Mouse (Mus musculus) CH12.LX (cell line): Measurements from ENCODE around the gene Il12rb1. TPM values are rescaled to one million over a fixed set of nuclear protein-coding genes. Genes with fewer than 3 reads are reported as not detected.

ENCODE experiments used
- DNase-seq: peaks from one replicate; pipeline ENCODE4 v3.0.0-alpha.2; 2013; ENCODE audit errors: extremely low read depth
- H3K27ac ChIP-seq: 2 replicates; pipeline ENCODE4 v1.5.1; 2012; ENCODE audit warnings: low read depth, mild to moderate bottlenecking, control low read depth, moderate library complexity; ENCODE audit not compliant: insufficient read depth
- H3K27me3 ChIP-seq: replicated peaks from 2 replicates; pipeline ENCODE3; 2012; ENCODE audit warnings: inconsistent platforms
- H3K36me3 ChIP-seq, 2 experiments: replicated peaks in 1 of 2; 2 replicates each; pipeline versions ENCODE3 to v1.6.1; 2012; ENCODE audit warnings: inconsistent platforms in 1 of 2, low read length in 1 of 2, mild to moderate bottlenecking in 1 of 2, mixed read lengths in 1 of 2, moderate library complexity in 1 of 2; ENCODE audit not compliant: control insufficient read depth in 1 of 2, insufficient read depth in 1 of 2
- H3K4me1 ChIP-seq, 2 experiments: 2 replicates each; pipeline ENCODE4 v1.6.1; 2012; ENCODE audit warnings: inconsistent platforms in 1 of 2, moderate library complexity in 1 of 2; ENCODE audit not compliant: insufficient read depth in 2 of 2, control insufficient read depth in 1 of 2
- H3K4me2 ChIP-seq: 2 replicates; pipeline ENCODE4 v1.6.1; 2012; ENCODE audit warnings: low read depth, mild to moderate bottlenecking, control low read depth; ENCODE audit not compliant: poor library complexity, insufficient read depth, severe bottlenecking
- H3K4me3 ChIP-seq, 3 experiments: fragments of 150-350 bp in 1 of 3; sonication (generic) in 1 of 3; replicated peaks in 1 of 3; 2 replicates each; pipeline versions ENCODE3 to v1.5.1; 2011 to 2012; ENCODE audit warnings: low read depth in 2 of 3, low read length in 2 of 3, mild to moderate bottlenecking in 2 of 3, moderate library complexity in 2 of 3, control low read depth in 1 of 3, improper control_type of control experiment in 1 of 3, inconsistent platforms in 1 of 3, mixed read lengths in 1 of 3; ENCODE audit not compliant: poor library complexity in 1 of 3
- H3K79me2 ChIP-seq: replicated peaks from 2 replicates; pipeline ENCODE4 v1.6.1; 2012; ENCODE audit warnings: mild to moderate bottlenecking, moderate library complexity; ENCODE audit not compliant: control insufficient read depth, poor library complexity, insufficient read depth, severe bottlenecking; ENCODE audit errors: extremely low read depth
- H3K9ac ChIP-seq: 2 replicates; pipeline ENCODE4 v1.6.1; 2012; ENCODE audit warnings: low read depth, mild to moderate bottlenecking, control low read depth, moderate library complexity; ENCODE audit not compliant: insufficient read depth
- H3K9me3 ChIP-seq: replicated peaks from 2 replicates; pipeline ENCODE3; 2012; ENCODE audit warnings: low read length, inconsistent platforms, mixed read lengths
- BHLHE40 ChIP-seq: IDR thresholded peaks from 2 replicates; pipeline ENCODE4 v1.6.1; 2011; ENCODE audit warnings: mild to moderate bottlenecking, low read depth, low read length, improper control_type of control experiment
- ETS1 ChIP-seq: conservative IDR thresholded peaks from 2 replicates; pipeline ENCODE4 v1.6.1; 2012; ENCODE audit warnings: low read depth, mild to moderate bottlenecking, inconsistent platforms, low read length, improper control_type of control experiment, moderate library complexity
- JUN ChIP-seq: IDR thresholded peaks from 2 replicates; pipeline ENCODE4 v1.6.1; 2011; ENCODE audit warnings: low read depth, mild to moderate bottlenecking, low read length, improper control_type of control experiment, moderate library complexity; ENCODE audit not compliant: insufficient read depth
- NRF1 ChIP-seq: IDR thresholded peaks from 2 replicates; pipeline ENCODE4 v1.6.1; 2014; ENCODE audit warnings: low read depth, mild to moderate bottlenecking, inconsistent platforms, low read length, improper control_type of control experiment, moderate library complexity
- PAX5 ChIP-seq: IDR thresholded peaks from 2 replicates; pipeline ENCODE4 v1.6.1; 2012; ENCODE audit warnings: low read length, inconsistent platforms, mixed read lengths
- SIN3A ChIP-seq: IDR thresholded peaks from 2 replicates; pipeline ENCODE4 v1.6.1; 2012; ENCODE audit warnings: low read length, improper control_type of control experiment, inconsistent platforms
- TBP ChIP-seq: conservative IDR thresholded peaks from 2 replicates; pipeline ENCODE4 v1.6.1; 2011; ENCODE audit warnings: low read depth, low read length, improper control_type of control experiment
- dilution Hi-C: fragments of 300-500 bp; cut with MboI; formaldehyde crosslinking; loops from 2 replicates; pipeline ENCODE4 v1.14.3; 2020; ENCODE audit warnings: low sequenced_read_pairs; ENCODE audit not compliant: extremely low pct_unique_long_range_greater_than_20kb, extremely low pct_ligation_motif_present
- in situ Hi-C: fragments of 300-500 bp; cut with MboI; formaldehyde crosslinking; loops from 3 replicates; pipeline ENCODE4 v1.14.3; 2019; ENCODE audit warnings: low sequenced_read_pairs, low pct_ligation_motif_present, low pct_unique_long_range_greater_than_20kb, mixed read lengths
- polyA plus RNA-seq: library from polyadenylated mRNA; unstranded; fragments of >175 nt; gene quantifications from 2 replicates; pipeline ENCODE4 v1.2.1, GENCODE M21; 2012; ENCODE audit warnings: low read depth; ENCODE audit not compliant: insufficient read length
- total RNA-seq, 2 experiments: library from RNA; depleted of rRNA; stranded (reverse); fragments of 300-350 nt in 1 of 2; fragments of >200 nt in 1 of 2; gene quantifications; 2 replicates each; pipeline ENCODE4 v1.2.3; 2012 to 2014

The Il12rb1 gene
- total and polyA plus RNA-seq, 3 experiments: 4.5 to 23.2 (median 12.5) TPM

GRCm38 (mm10) chr8:70851837-70852236, 43.6 kb downstream of the Il12rb1 start:
- H3K4me3 ChIP-seq: no peak overlapping the region
- TF ChIP-seq NRF1 (no peak), PAX5 (no peak)
- H3K9ac ChIP-seq: no peak overlapping the region
- dilution Hi-C loops (no loop called here), in situ Hi-C loops (no loop called here)
- H3K36me3 ChIP-seq: no peaks in the 10 kb centered on the region
- H3K4me2 ChIP-seq: no peak overlapping the region
- DNase-seq: no peak
- H3K79me2 ChIP-seq: no peaks in the 10 kb centered on the region
- peaks cover 74% of the 10 kb centered on the region for H3K27me3 ChIP-seq
- H3K9me3 ChIP-seq: no peaks in the 10 kb centered on the region
- H3K4me1 ChIP-seq: peaks cover 14 to 25% of the 10 kb centered on the region in 2 experiments
- H3K27ac ChIP-seq: no peak overlapping the region

DNA sequence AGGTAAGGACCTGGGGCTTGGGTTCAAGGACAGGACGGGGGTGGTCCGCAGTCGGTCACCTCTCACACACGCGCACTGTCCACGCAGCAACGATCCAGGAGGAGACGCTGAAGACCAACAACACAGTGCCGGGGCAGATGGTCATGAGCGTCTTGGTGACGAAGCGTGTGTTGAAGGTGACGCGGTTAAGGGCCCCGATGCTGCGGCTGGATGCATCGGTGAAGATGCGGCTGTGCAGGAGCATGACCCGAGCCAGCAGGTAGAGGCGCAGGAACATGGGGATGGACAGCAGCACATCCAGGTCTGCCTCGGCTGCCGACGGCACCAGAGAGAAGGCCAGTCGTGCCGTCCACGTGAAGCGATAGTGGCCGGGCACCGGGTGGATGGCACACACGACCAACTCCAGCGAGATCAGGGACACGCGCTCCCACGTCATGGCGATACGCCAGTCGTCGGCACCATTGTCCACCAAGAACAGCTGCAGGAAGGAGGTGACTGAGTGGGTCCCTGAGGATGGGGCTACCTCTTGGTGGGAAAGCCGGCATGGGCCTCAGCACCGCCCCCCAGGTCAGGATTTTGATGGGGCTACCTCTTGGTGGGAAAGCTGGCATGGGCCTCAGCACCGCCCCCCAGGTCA, 44.5 kb downstream of the Il12rb1 start:
- Histone ChIP-seq H3K4me1 (peaks cover 14 to 29% of the 10 kb centered on the region in 2 experiments), H3K27ac (no peak overlapping the region), H3K4me2 (no peak overlapping the region), H3K36me3 (no peaks in the 10 kb centered on the region), H3K9me3 (no peaks in the 10 kb centered on the region), H3K27me3 (peaks cover 68% of the 10 kb centered on the region), H3K79me2 (no peaks in the 10 kb centered on the region), H3K4me3 (no peak overlapping the region), H3K9ac (no peak overlapping the region)
- DNase-seq: no peak
- in situ Hi-C loops (no loop called here), dilution Hi-C loops (no loop called here)
- TF ChIP-seq ETS1 (no peak), JUN (no peak), NRF1 (no peak), BHLHE40 (no peak)

DNA sequence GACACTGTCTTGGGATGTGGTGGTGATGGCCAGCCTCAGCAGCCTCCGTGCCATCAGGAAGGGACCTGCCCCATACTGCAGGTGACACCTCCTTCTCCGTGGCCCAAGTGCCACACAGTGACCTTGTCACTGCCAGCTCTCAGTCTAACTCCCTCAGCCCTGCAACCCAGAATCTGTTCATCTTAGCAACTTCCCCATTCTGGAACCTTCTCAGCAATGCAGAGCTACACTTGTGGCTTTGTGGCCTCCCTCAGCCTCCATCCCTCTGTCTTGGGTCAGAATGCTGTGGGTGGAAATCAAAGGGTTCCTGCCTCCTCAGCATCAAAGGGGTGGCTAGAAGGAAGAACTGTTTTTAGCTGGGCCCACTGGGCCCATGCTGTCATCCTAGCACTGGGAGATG, 45.6 kb downstream of the Il12rb1 start:
- Histone ChIP-seq H3K79me2 (no peaks in the 10 kb centered on the region), H3K36me3 (no peaks in the 10 kb centered on the region)
- TF ChIP-seq SIN3A (no peak), TBP (peak; percentile 72; the same call in 1 of the 2 replicates)
- TF ChIP-seq, all 38 proteins: peak for 1
- Histone ChIP-seq H3K9ac (no peak overlapping the region), H3K4me2 (no peak overlapping the region), H3K4me3 (no peak overlapping the region), H3K27ac (no peak overlapping the region), H3K9me3 (no peaks in the 10 kb centered on the region), H3K27me3 (peaks cover 63% of the 10 kb centered on the region), H3K4me1 (peaks cover 14 to 36% of the 10 kb centered on the region in 2 experiments)
- dilution Hi-C loops (no loop called here), in situ Hi-C loops (no loop called here)
- DNase-seq: peak; percentile 75
